Mouse (Mus musculus) cerebellum, adult 2 months (tissue): ENCODE measurements around the gene Ran. TPM values are rescaled to one million over a fixed set of nuclear protein-coding genes. Genes with fewer than 3 reads are reported as not detected.

Experiments used
- DNase-seq, 2 experiments: peaks; one replicate each; pipeline ENCODE4 v3.0.0; 2021
- H3K27ac ChIP-seq: fragments of 200-500 bp; 2 replicates; pipeline ENCODE4 v1.5.1; 2012; ENCODE audit warnings: low read length, control low read depth, inconsistent platforms; ENCODE audit not compliant: insufficient read depth
- H3K27me3 ChIP-seq: fragments of 200-500 bp; 2 replicates; pipeline ENCODE4 v1.6.1; 2012; ENCODE audit warnings: inconsistent platforms, mild to moderate bottlenecking, low read length, moderate library complexity; ENCODE audit not compliant: control insufficient read depth, insufficient read depth
- H3K4me1 ChIP-seq: fragments of 200-500 bp; 2 replicates; pipeline ENCODE4 v1.6.1; 2011; ENCODE audit warnings: low read length; ENCODE audit not compliant: control insufficient read depth, insufficient read depth
- H3K4me3 ChIP-seq: fragments of 200-500 bp; replicated peaks from 2 replicates; pipeline ENCODE3; 2011; ENCODE audit warnings: mild to moderate bottlenecking, low read depth, low read length, control low read depth; ENCODE audit not compliant: insufficient read depth
- CTCF ChIP-seq: fragments of 200-500 bp; IDR thresholded peaks from 2 replicates; pipeline ENCODE4 v1.5.1; 2011; ENCODE audit warnings: low read depth, mild to moderate bottlenecking, control low read depth, low read length, moderate library complexity, borderline replicate concordance; ENCODE audit not compliant: insufficient read depth
- POLR2A ChIP-seq: fragments of 200-500 bp; IDR thresholded peaks from 2 replicates; pipeline ENCODE4 v1.6.1; 2011; ENCODE audit warnings: low read length, control low read depth, borderline replicate concordance; ENCODE audit not compliant: insufficient read depth
- WGBS: fragments of 180-500 bp; shearing (Covaris S2); methylation state at CpG from one replicate; pipeline ENCODE4 v1.1.7; 2018; 5-methylcytosine and 5-hydroxymethylcytosine counted together
- polyA plus RNA-seq: library from polyadenylated mRNA; depleted of rRNA; stranded (reverse); fragments of >200 nt; gene quantifications from 2 replicates; pipeline ENCODE4 v1.2.3, GENCODE M21; 2012

The Ran gene
- polyA plus RNA-seq, 1 experiment: 160 TPM

DNA sequence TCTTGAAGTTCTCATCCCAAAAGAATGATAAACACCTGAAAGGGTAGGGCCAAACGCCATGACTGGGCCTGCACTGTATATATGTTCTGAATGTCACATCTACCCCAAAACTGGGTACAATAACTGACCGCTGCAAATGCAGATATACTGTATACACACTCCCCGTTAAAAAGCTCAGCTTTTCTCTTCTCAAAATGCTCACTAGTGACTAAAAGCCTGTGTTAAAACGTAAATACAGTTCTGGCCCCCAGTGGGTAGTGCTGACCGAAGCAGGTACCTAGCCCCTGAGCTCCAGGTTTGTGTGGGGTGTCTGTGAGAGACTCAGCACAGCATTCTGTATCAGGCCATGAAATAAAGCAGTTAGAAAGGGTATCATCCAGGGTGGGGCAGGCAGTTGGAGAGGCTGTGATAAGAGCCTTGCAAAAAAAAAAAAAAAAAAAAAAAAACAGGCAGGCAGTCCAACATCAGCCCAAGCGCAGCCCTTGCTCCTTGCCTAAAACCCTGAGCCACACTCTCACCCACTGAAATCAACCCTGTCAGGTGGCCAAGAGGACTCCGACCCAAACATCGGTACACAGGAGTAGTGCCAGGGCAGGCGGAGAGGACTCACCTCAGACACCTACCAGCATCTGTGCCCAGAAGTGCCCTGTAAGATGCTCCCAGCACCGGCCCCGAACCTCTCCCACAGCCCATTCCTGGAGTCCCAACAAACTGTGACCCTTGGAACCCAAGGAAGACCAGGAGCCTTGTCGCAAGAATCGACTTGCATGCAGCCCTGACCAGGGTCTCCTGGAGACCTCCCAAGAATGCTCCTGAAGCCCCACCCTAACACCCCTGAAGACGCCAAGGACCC lies 12.5 kb upstream of the Ran start:
- WGBS: 51% methylated on average over 14 of the region's 14 CpGs
- H3K27ac ChIP-seq: no peak overlapping the region
- peak in 1 of 2 experiments; percentile 36 for DNase-seq
- H3K4me3 ChIP-seq: peak overlapping the region; percentile 78
- no peaks in the 10 kb centered on the region for H3K27me3 ChIP-seq
- TF ChIP-seq CTCF (no peak), POLR2A (no peak)
- no peaks in the 10 kb centered on the region for H3K4me1 ChIP-seq

DNA sequence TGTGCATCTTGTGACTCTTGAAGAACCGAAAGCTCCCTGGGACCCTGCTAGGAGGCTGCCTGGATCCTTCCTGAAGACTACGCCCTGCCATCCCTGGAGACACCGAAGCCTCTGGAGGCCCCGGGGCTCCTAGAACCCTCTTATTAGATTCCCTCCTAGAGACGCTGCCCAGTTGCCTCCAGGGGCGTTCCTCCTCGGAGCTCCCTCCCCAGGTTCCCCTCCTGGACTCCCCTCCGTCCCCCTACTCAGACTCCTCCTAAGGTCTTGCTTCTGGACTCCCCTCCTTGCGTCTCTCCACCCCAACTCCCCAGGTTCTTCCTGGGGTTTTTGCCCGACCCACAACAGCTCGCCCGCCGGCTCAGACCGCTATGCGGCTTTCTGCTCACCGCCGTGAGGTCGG lies 11.9 kb upstream of the Ran start:
- under 1% methylated on average over 18 of the region's 18 CpGs for WGBS
- Histone ChIP-seq H3K4me3 (peak overlapping the region; percentile 78), H3K4me1 (no peaks in the 10 kb centered on the region), H3K27ac (no peak overlapping the region), H3K27me3 (no peaks in the 10 kb centered on the region)
- DNase-seq: peak in 1 of 2 experiments; percentile 29
- TF ChIP-seq POLR2A (no peak), CTCF (no peak)

GRCm38 (mm10) chr5:129008412-129008826 lies 11.4 kb upstream of the Ran start, which contains the start of gene Stx2:
TSS of gene Stx2 (minus strand) at chr5:129008574.
- TF ChIP-seq CTCF (no peak), POLR2A (peak; percentile 39; the same call in 1 of the 2 replicates)
- WGBS: 1% methylated on average over 39 of the region's 39 CpGs
- peak within 1 kb of the TSS; percentile 78 for H3K4me3 ChIP-seq
- H3K27ac ChIP-seq: no peak within 1 kb of the TSS
- H3K27me3 ChIP-seq: no peaks in the 10 kb centered on the region; the same call in 1 of the 2 replicates
- DNase-seq: peak; percentile 90 to 91
- no peaks in the 10 kb centered on the region for H3K4me1 ChIP-seq

DNA sequence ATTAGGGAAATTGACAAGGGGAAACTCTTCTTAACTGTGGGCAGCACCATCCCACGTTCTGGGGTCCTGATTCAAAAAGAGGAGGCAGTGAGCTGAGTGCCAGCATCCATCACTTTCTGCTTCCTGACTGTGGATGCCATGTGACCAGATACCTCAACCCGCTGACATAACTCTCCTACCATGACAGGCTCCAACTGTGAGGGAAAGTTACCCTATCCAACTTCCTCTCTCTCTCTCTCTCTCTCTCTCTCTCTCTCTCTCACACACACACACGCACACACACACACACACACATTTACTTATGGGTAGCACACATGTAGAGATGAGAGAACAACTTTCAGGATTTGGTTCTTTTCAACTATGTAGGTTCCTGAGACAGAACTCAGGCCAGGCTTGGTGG lies 10.3 kb upstream of the Ran start:
- no peak for DNase-seq
- WGBS: 70% methylated on average over 3 of the region's 3 CpGs
- no peak overlapping the region for H3K27ac ChIP-seq
- H3K4me1 ChIP-seq: no peaks in the 10 kb centered on the region
- TF ChIP-seq POLR2A (no peak), CTCF (no peak)
- H3K27me3 ChIP-seq: no peaks in the 10 kb centered on the region; the same call in 1 of the 2 replicates
- no peak overlapping the region for H3K4me3 ChIP-seq

DNA sequence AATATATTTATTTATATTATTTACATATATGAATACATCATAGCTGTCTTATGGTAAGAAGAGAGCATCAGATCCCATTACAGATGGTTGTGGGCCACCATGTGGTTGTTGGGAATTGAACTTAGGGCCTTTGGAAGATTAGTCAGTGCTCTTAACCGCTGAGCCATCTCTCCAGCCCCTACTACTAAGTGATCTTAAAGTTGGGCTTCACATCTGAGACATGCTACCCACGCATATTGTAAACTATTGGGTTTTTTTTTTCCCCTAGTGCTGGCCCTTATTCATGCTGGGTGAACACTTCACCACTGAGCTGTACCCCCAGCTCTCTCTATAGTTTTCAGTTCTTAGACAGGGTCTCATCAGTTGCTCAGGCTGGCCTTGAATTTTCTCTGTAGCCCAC lies 8.9 kb upstream of the Ran start:
- DNase-seq: no peak
- 83% methylated on average over 2 of the region's 2 CpGs for WGBS
- Histone ChIP-seq H3K4me1 (no peaks in the 10 kb centered on the region), H3K27ac (no peak overlapping the region), H3K27me3 (no peaks in the 10 kb centered on the region; the same call in 1 of the 2 replicates), H3K4me3 (no peak overlapping the region)
- TF ChIP-seq CTCF (no peak), POLR2A (no peak)

- no peak for DNase-seq
- no peak overlapping the region for H3K4me3 ChIP-seq
- H3K4me1 ChIP-seq: no peaks in the 10 kb centered on the region
- no peak for TF ChIP-seq POLR2A
- TF ChIP-seq CTCF: no peak
- no peak overlapping the region for H3K27ac ChIP-seq
- 82% methylated on average over 3 of the region's 3 CpGs for WGBS
- H3K27me3 ChIP-seq: no peaks in the 10 kb centered on the region; the same call in 1 of the 2 replicates
Observed at GRCm38 (mm10) chr5:129015020-129015419, 4.8 kb upstream of the Ran start.

DNA sequence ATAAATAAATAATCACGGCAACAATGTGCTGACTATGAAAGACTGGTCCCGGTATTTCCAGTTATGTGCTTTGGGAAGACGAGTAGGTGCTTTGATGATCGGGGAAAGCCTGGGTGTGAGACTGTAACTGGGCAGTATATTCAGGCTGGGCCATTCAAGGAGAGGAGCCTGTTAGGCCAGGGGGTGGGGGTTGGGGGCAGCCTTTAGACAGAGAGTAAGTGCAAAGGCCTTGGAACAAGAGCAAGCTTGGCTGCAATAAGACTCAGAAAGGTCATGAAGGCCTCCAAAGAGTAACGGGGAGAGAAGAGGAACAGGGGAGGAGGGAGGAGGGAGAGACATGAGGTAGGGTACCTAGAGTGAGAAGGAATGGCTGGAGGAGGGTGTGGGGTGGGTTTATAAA lies 4.3 kb upstream of the Ran start:
- 88% methylated on average over 5 of the region's 5 CpGs for WGBS
- DNase-seq: no peak
- TF ChIP-seq CTCF: no peak
- TF ChIP-seq POLR2A: no peak
- Histone ChIP-seq H3K27me3 (no peaks in the 10 kb centered on the region; the same call in 1 of the 2 replicates), H3K4me1 (no peaks in the 10 kb centered on the region), H3K4me3 (no peak overlapping the region), H3K27ac (no peak overlapping the region)

DNA sequence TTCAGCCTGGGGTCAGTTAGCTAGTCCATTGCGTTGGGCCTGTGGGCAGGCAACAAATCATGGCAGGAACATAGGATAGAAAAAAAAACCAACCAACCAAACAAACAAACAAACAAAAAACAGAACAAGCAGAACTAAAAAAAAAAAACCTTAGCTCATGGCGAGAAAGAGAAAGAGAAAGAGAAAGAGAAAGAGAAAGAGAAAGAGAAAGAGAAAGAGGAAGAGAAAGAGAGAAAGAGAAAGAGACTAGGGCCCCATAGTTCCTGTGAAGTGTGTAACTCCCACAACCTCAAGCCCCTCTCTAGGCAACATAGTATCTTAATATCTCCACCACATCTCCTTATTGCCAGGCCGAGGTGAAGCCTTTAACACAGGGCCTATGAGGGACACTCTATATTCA lies 3.5 kb upstream of the Ran start:
- DNase-seq: no peak
- Histone ChIP-seq H3K27ac (no peak overlapping the region), H3K4me1 (no peaks in the 10 kb centered on the region), H3K4me3 (no peak overlapping the region), H3K27me3 (no peaks in the 10 kb centered on the region; the same call in 1 of the 2 replicates)
- no peak for TF ChIP-seq POLR2A
- TF ChIP-seq CTCF: no peak
- whole genome bisulfite sequencing: 87% methylated on average over 3 of the region's 3 CpGs
